Mouse (Mus musculus) kidney, embryonic 14.5 days (tissue): ENCODE measurements around the gene Orm2. TPM values are rescaled to one million over a fixed set of nuclear protein-coding genes. Genes with fewer than 3 reads are reported as not detected.

Source experiments
- ATAC-seq: fragments of 200-750 bp; cut with Nextera tagmentation; 2 replicates; pipeline ENCODE4 v1.8.0; 2017; ENCODE audit warnings: moderate number of reproducible peaks, mild to moderate bottlenecking, moderate TSS enrichment, moderate library complexity; ENCODE audit not compliant: low FRiP score, low TSS enrichment
- H3K27ac ChIP-seq: fragments of 300-500 bp; sonication (generic); 2 replicates; pipeline ENCODE4 v1.5.1; 2014; ENCODE audit warnings: low read depth, mild to moderate bottlenecking, low read length, moderate library complexity, mixed read lengths
- H3K27me3 ChIP-seq: fragments of 300-500 bp; sonication (generic); 2 replicates; pipeline ENCODE4 v1.6.1; 2014; ENCODE audit warnings: mild to moderate bottlenecking, low read length; ENCODE audit not compliant: control insufficient read depth, insufficient read depth
- H3K36me3 ChIP-seq: fragments of 300-500 bp; sonication (generic); 2 replicates; pipeline ENCODE4 v1.6.1; 2014; ENCODE audit warnings: low read length, mixed read lengths; ENCODE audit not compliant: control insufficient read depth, insufficient read depth
- H3K4me1 ChIP-seq: fragments of 300-500 bp; sonication (generic); 2 replicates; pipeline ENCODE4 v1.6.1; 2014; ENCODE audit warnings: low read length, mixed read lengths; ENCODE audit not compliant: control insufficient read depth, insufficient read depth
- H3K4me2 ChIP-seq: fragments of 300-500 bp; sonication (generic); replicated peaks from 2 replicates; pipeline ENCODE4 v1.6.1; 2014; ENCODE audit warnings: low read depth, mild to moderate bottlenecking, low read length
- H3K4me3 ChIP-seq: fragments of 300-500 bp; sonication (generic); 2 replicates; pipeline ENCODE4 v1.5.1; 2014; ENCODE audit warnings: mild to moderate bottlenecking, low read length
- H3K9ac ChIP-seq: fragments of 300-500 bp; sonication (generic); 2 replicates; pipeline ENCODE4 v1.6.1; 2014; ENCODE audit warnings: low read depth, mild to moderate bottlenecking, low read length, moderate library complexity
- H3K9me3 ChIP-seq: fragments of 300-500 bp; sonication (generic); 2 replicates; pipeline ENCODE4 v1.6.1; 2016; ENCODE audit warnings: low read length; ENCODE audit not compliant: control insufficient read depth
- WGBS: fragments of 180-500 bp; shearing (Covaris S2); extraction: QIAGEN DNeasy Blood & Tissue Kit; methylation state at CpG from one replicate; pipeline ENCODE4 v1.1.7; 2014; 5-methylcytosine and 5-hydroxymethylcytosine counted together
- polyA plus RNA-seq: library from polyadenylated mRNA; unstranded; fragments of >200 nt; fragmentation: Nextera tagmentation; extraction: Ambion mirVana; gene quantifications from 2 replicates; pipeline ENCODE4 v1.2.1, GENCODE M21; 2014

Gene Orm2
- polyA plus RNA-seq, 1 experiment from 2014 or later: not detected

- 54% methylated on average over 3 of the region's 3 CpGs for WGBS
- Histone ChIP-seq H3K27ac (no peak overlapping the region), H3K9ac (no peak overlapping the region), H3K27me3 (no peaks in the 10 kb centered on the region), H3K4me1 (no peaks in the 10 kb centered on the region), H3K9me3 (no peaks in the 10 kb centered on the region), H3K36me3 (peaks cover 54% of the 10 kb centered on the region), H3K4me3 (no peak overlapping the region), H3K4me2 (no peak overlapping the region)
- ATAC-seq: no peak
Observed at GRCm38 (mm10) chr4:63371890-63372289, 9.6 kb downstream of the Orm2 start.

- peaks cover 57% of the 10 kb centered on the region for H3K36me3 ChIP-seq
Observed at GRCm38 (mm10) chr4:63373404-63373803, 11.2 kb downstream of the Orm2 start.

GRCm38 (mm10) chr4:63374331-63374730 is 12.1 kb downstream of the Orm2 start:
- H3K9ac ChIP-seq: no peak overlapping the region
- 68% methylated on average over 12 of the region's 12 CpGs for WGBS
- no peaks in the 10 kb centered on the region for H3K27me3 ChIP-seq
- no peak for ATAC-seq
- no peak overlapping the region for H3K4me2 ChIP-seq
- H3K36me3 ChIP-seq: peaks cover 65% of the 10 kb centered on the region
- H3K4me3 ChIP-seq: no peak overlapping the region
- H3K9me3 ChIP-seq: no peaks in the 10 kb centered on the region
- no peak overlapping the region for H3K27ac ChIP-seq
- no peaks in the 10 kb centered on the region for H3K4me1 ChIP-seq

More at GRCm38 (mm10) chr4:63373404-63373803, 11.2 kb downstream of the Orm2 start:
- H3K4me2 ChIP-seq: no peak overlapping the region
- WGBS: 90% methylated on average over 8 of the region's 8 CpGs
- H3K9ac ChIP-seq: no peak overlapping the region
- H3K27me3 ChIP-seq: no peaks in the 10 kb centered on the region
- no peaks in the 10 kb centered on the region for H3K9me3 ChIP-seq
- no peak for ATAC-seq
- H3K27ac ChIP-seq: no peak overlapping the region
- H3K4me3 ChIP-seq: no peak overlapping the region
- H3K4me1 ChIP-seq: no peaks in the 10 kb centered on the region

GRCm38 (mm10) chr4:63375367-63375766 is 13.1 kb downstream of the Orm2 start:
- no peak for ATAC-seq
- Histone ChIP-seq H3K27ac (no peak overlapping the region), H3K9me3 (no peaks in the 10 kb centered on the region), H3K27me3 (no peaks in the 10 kb centered on the region), H3K36me3 (peaks cover 67% of the 10 kb centered on the region), H3K4me1 (no peaks in the 10 kb centered on the region), H3K4me2 (no peak overlapping the region), H3K4me3 (no peak overlapping the region), H3K9ac (no peak overlapping the region)
- WGBS: 100% methylated on average over 1 of the region's 1 CpGs

- no peaks in the 10 kb centered on the region for H3K4me1 ChIP-seq
- ATAC-seq: no peak
- H3K4me2 ChIP-seq: no peak overlapping the region
- no peak overlapping the region for H3K4me3 ChIP-seq
- 73% methylated on average over 7 of the region's 7 CpGs for WGBS
- H3K27ac ChIP-seq: no peak overlapping the region
- H3K36me3 ChIP-seq: peaks cover 73% of the 10 kb centered on the region
- H3K9me3 ChIP-seq: no peaks in the 10 kb centered on the region
- H3K9ac ChIP-seq: no peak overlapping the region
- no peaks in the 10 kb centered on the region for H3K27me3 ChIP-seq
Observed at GRCm38 (mm10) chr4:63377483-63377882, 15.2 kb downstream of the Orm2 start.

GRCm38 (mm10) chr4:63382676-63383369 is 20.6 kb downstream of the Orm2 start:
- peaks cover 68% of the 10 kb centered on the region for H3K36me3 ChIP-seq
- H3K27me3 ChIP-seq: no peaks in the 10 kb centered on the region
- no peak overlapping the region for H3K4me3 ChIP-seq
- H3K4me2 ChIP-seq: no peak overlapping the region
- no peak overlapping the region for H3K9ac ChIP-seq
- no peaks in the 10 kb centered on the region for H3K4me1 ChIP-seq
- no peak overlapping the region for H3K27ac ChIP-seq
- 82% methylated on average over 4 of the region's 4 CpGs for WGBS
- no peak for ATAC-seq
- no peaks in the 10 kb centered on the region for H3K9me3 ChIP-seq

GRCm38 (mm10) chr4:63383474-63383873 is 21.2 kb downstream of the Orm2 start:
- no peak overlapping the region for H3K4me3 ChIP-seq

GRCm38 (mm10) chr4:63384262-63384661 is 22.0 kb downstream of the Orm2 start:
- 95% methylated on average over 4 of the region's 4 CpGs for WGBS
- Histone ChIP-seq H3K4me1 (no peaks in the 10 kb centered on the region), H3K9me3 (no peaks in the 10 kb centered on the region), H3K36me3 (peaks cover 55% of the 10 kb centered on the region), H3K4me2 (no peak overlapping the region), H3K4me3 (no peak overlapping the region), H3K27ac (no peak overlapping the region), H3K9ac (no peak overlapping the region), H3K27me3 (no peaks in the 10 kb centered on the region)
- no peak for ATAC-seq

More at GRCm38 (mm10) chr4:63383474-63383873, 21.2 kb downstream of the Orm2 start:
- no peak for ATAC-seq
- H3K36me3 ChIP-seq: peaks cover 63% of the 10 kb centered on the region
- WGBS: 75% methylated on average over 12 of the region's 12 CpGs
- no peaks in the 10 kb centered on the region for H3K27me3 ChIP-seq
- no peaks in the 10 kb centered on the region for H3K4me1 ChIP-seq
- no peak overlapping the region for H3K9ac ChIP-seq
- no peak overlapping the region for H3K27ac ChIP-seq
- no peaks in the 10 kb centered on the region for H3K9me3 ChIP-seq
- no peak overlapping the region for H3K4me2 ChIP-seq

GRCm38 (mm10) chr4:63385253-63385652 is 23.0 kb downstream of the Orm2 start:
- H3K9me3 ChIP-seq: no peaks in the 10 kb centered on the region
- H3K27ac ChIP-seq: no peak overlapping the region
- no peaks in the 10 kb centered on the region for H3K27me3 ChIP-seq
- ATAC-seq: no peak
- H3K4me1 ChIP-seq: no peaks in the 10 kb centered on the region
- H3K4me2 ChIP-seq: no peak overlapping the region
- peaks cover 45% of the 10 kb centered on the region for H3K36me3 ChIP-seq
- WGBS: 88% methylated on average over 3 of the region's 3 CpGs
- no peak overlapping the region for H3K4me3 ChIP-seq
- H3K9ac ChIP-seq: no peak overlapping the region
